ENCODE assay signal across 8 mouse cellular contexts in the genomic region with DNA sequence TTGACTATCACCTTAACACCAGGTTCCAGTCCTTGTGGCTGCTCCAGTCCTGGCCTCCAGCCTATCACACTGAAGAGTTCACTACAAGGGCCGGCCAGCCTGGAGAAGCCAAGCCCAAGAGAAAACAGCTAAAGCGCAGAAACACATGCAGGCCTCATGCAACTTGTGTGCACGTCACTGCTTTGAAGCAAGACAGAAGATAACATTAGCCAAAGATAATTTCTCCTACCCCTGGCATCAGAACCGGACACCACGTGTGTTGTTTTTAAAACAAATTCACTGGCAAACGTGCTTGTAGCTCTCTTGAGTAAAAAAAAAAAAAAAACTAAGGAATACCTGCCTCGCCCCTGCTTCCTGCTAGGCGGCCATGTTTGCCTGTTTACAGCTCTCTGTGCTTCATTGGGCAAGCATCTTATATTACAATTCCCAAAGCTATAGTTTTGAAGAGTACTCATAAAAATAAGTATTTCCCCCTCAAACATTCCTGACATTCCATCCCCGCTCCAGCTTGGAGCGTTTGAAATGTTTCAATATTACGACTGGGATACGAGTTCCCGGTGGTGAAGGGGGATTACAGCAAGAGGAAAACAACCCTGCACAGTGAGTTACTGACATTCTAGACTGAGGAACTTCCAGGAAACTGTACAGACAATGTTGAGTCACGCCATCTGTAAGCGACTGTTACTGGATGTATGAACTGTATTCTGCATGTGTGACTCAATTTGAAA. TPM values are rescaled to one million over a fixed set of nuclear protein-coding genes. Genes with fewer than 3 reads are reported as not detected.
A peak's percentile ranks its signal among the peaks of the same experiment; 100 is the strongest.
DNase-seq lines count a peak whose midpoint lies in the region; ATAC-seq and TF ChIP-seq lines count a peak whose summit lies in the region.

No protein-coding gene starts in this region.

- H3K4me1 ChIP-seq in lung, postnatal 0 days (ENCODE audit: insufficient read depth, low read depth, low read length) = peaks cover 7% of the 10 kb centered on the region; the same call in 1 of the 2 replicates

- 0 out of 2 replicates have a peak overlapping the region, but pooled peaks have one; percentile 8 for H3K4me2 ChIP-seq in lung, postnatal 0 days (replicated peaks; ENCODE audit: low read depth, low read length)

- peak; percentile 86 for TF ChIP-seq EP300 in lung, postnatal 0 days (IDR thresholded peaks at IDR 0.05)

- intact Hi-C loops in gastrocnemius, adult 2 months (cut with DNase I) = no loop called here
- intact Hi-C loops in gastrocnemius, postnatal 14 days (cut with DNase I; ENCODE audit: low total_unique reads) = no loop called here

- DNase-seq in gastrocnemius, adult 2 months = peak; percentile 29
- DNase-seq in gastrocnemius, postnatal 14 days = no peak
- DNase-seq in R1 (ENCODE audit: low read depth, low spot score) = peak; percentile 8
- DNase-seq in heart, postnatal 4 days = peak; percentile 45
- DNase-seq in lung, postnatal 0 days (ENCODE audit: low spot score) = peak; percentile 84
- DNase-seq in adrenal gland, postnatal 10 days = no peak
- no peak for DNase-seq in adrenal gland, adult 8-10 months

- H3K36me3 ChIP-seq in lung, postnatal 0 days (ENCODE audit: insufficient read depth, low read length) = no peaks in the 10 kb centered on the region

- ATAC-seq in lung, postnatal 0 days = peak; percentile 78
- ATAC-seq in erythroblast, adult 5-6 weeks (replicated peaks; ENCODE audit: low FRiP score, poor library complexity, severe bottlenecking) = no peak

- peak overlapping the region; percentile 15; the same call in 1 of the 2 replicates for H3K4me3 ChIP-seq in gastrocnemius, adult 2 months
- H3K4me3 ChIP-seq in lung, postnatal 0 days (ENCODE audit: low read depth, low read length) = no peak overlapping the region

- no peak for TF ChIP-seq CTCF in gastrocnemius, adult 2 months (IDR thresholded peaks at IDR 0.05)
- no peak for TF ChIP-seq CTCF in lung, postnatal 0 days (IDR thresholded peaks at IDR 0.05)

- H3K9me3 ChIP-seq in lung, postnatal 0 days (ENCODE audit: low read length) = no peaks in the 10 kb centered on the region

- H3K9ac ChIP-seq in lung, postnatal 0 days (replicated peaks; ENCODE audit: low read depth) = no peak overlapping the region

- peak overlapping the region; percentile 58 for H3K27ac ChIP-seq in gastrocnemius, adult 2 months
- H3K27ac ChIP-seq in lung, postnatal 0 days (ENCODE audit: low read length) = peak overlapping the region; percentile 76

- no peaks in the 10 kb centered on the region for H3K27me3 ChIP-seq in lung, postnatal 0 days (replicated peaks; ENCODE audit: insufficient read depth, low read length)

- WGBS in lung, postnatal 0 days = 28% methylated on average over 15 of the region's 15 CpGs

RNA-seq across cellular contexts. Expression of a gene that starts 40.2 kb away (rescaled TPM):
- total RNA-seq in gastrocnemius, adult 2 months (2021) = 1 to 10 TPM; 7.9 to 9.7 TPM
- 10 to 100 TPM; 18.6 to 20.6 TPM for total RNA-seq in gastrocnemius, postnatal 14 days (2021)
- total RNA-seq in heart, postnatal 4 days (2021) = 10 to 100 TPM; 37.6 to 38.4 TPM
- 17.3 and 18.2 TPM in 2 replicates for polyA plus RNA-seq in lung, postnatal 0 days (2015; fragmentation: Nextera tagmentation; extraction: Ambion mirVana)
- not detected in 2 replicates for total RNA-seq in erythroblast, adult 5-6 weeks (2015; ENCODE audit: low replicate concordance)
- not detected in 2 replicates for total RNA-seq in erythroblast, adult 5-6 weeks (2017; ENCODE audit: low replicate concordance)
- total RNA-seq in adrenal gland, postnatal 10 days (2021) = 10 to 100 TPM; 21.8 to 22.7 TPM
- 10 to 100 TPM; 13.4 to 17.0 (median 13.8) TPM for total RNA-seq in adrenal gland, adult 8-10 months (2022)

Comparison
In these comparisons a context has a peak if more than half of its experiments do, and no peak if none do; other contexts are left out.
1. DNase-seq: peak in gastrocnemius, adult 2 months (single experiment), R1 (single experiment), heart, postnatal 4 days (single experiment) and lung, postnatal 0 days (single experiment); none in gastrocnemius, postnatal 14 days (single experiment), adrenal gland, postnatal 10 days (single experiment) and adrenal gland, adult 8-10 months (single experiment).
2. RNA of a gene that starts 40.2 kb away (total RNA-seq): 37.6 to 38.4 TPM in heart, postnatal 4 days, 21.8 to 22.7 TPM in adrenal gland, postnatal 10 days, 18.6 to 20.6 TPM in gastrocnemius, postnatal 14 days, 13.4 to 17.0 TPM in adrenal gland, adult 8-10 months and 7.9 to 9.7 TPM in gastrocnemius, adult 2 months; not detected in erythroblast, adult 5-6 weeks; every median in the first group is over 4 times any median in the second.